Mouse (Mus musculus) small intestine, adult 2 months (tissue): Measurements from ENCODE around the gene Hjurp.

Source experiments
- CTCF ChIP-seq: fragments of 200-500 bp; IDR thresholded peaks from 2 replicates; pipeline ENCODE4 v1.5.1; 2012; ENCODE audit warnings: low read depth, mild to moderate bottlenecking, control low read depth, inconsistent platforms, low read length, moderate library complexity, mixed read lengths; ENCODE audit not compliant: insufficient replicate concordance, insufficient read length; ENCODE audit errors: extremely low read depth
- POLR2A ChIP-seq: fragments of 200-500 bp; IDR thresholded peaks from 2 replicates; pipeline ENCODE4 v1.6.1; 2012; ENCODE audit warnings: low read depth, mild to moderate bottlenecking, control low read depth, inconsistent platforms, low read length, moderate library complexity

GRCm38 (mm10) chr1:88272851-88273250, 4.6 kb downstream of the Hjurp start:
- TF ChIP-seq CTCF: no peak
- TF ChIP-seq POLR2A: no peak
